Mouse (Mus musculus): ENCODE measurements around the gene Tnrc6a.

- TF ChIP-seq CTCF (IDR thresholded peaks at IDR 0.05; ENCODE audit: borderline replicate concordance, control insufficient read depth, extremely low read depth, insufficient read depth, low read length, poor library complexity) (no peak), POLR2A (IDR thresholded peaks at IDR 0.05; ENCODE audit: control insufficient read depth, extremely low read depth, insufficient read depth, low read length, poor library complexity) (no peak)
Measured at GRCm38 (mm10) chr7:123207561-123207960, 83.9 kb downstream of the Tnrc6a start.

All from thymus, adult 2 months (tissue).